Mouse (Mus musculus): Measurements from ENCODE around the gene Tomt.

- TF ChIP-seq MAFK (IDR thresholded peaks at IDR 0.05; ENCODE audit: insufficient read depth, low read depth, low read length) (no peak), HCFC1 (IDR thresholded peaks at IDR 0.05; ENCODE audit: borderline replicate concordance, insufficient read depth, low read length) (no peak)
These were observed 5.8 kb upstream of the Tomt start for GRCm38 (mm10) chr7:101911982-101912381.
